Mouse (Mus musculus) G1E (cell line): ENCODE data around the gene Ipcef1.

Source experiments
- CTCF ChIP-seq: IDR thresholded peaks from 2 replicates; pipeline ENCODE4 v1.5.1; 2012; ENCODE audit warnings: low read depth, low read length, inconsistent platforms, mixed read lengths
- GATA1 ChIP-seq: IDR thresholded peaks from 2 replicates; pipeline ENCODE4 v1.6.1; 2012; ENCODE audit warnings: borderline replicate concordance, low read length, inconsistent platforms, mixed read lengths
- GATA2 ChIP-seq: IDR thresholded peaks from 2 replicates; pipeline ENCODE4 v1.6.1; 2012; ENCODE audit warnings: low read depth, low read length, inconsistent platforms, borderline replicate concordance
- POLR2AphosphoS5 ChIP-seq: IDR thresholded peaks from 2 replicates; pipeline ENCODE4 v1.6.1; 2012; ENCODE audit warnings: low read depth, low read length, inconsistent platforms; ENCODE audit not compliant: insufficient replicate concordance
- TAL1 ChIP-seq: conservative IDR thresholded peaks from 2 replicates; pipeline ENCODE4 v1.6.1; 2012; ENCODE audit warnings: low read depth, low read length, inconsistent platforms, mixed read lengths

GRCm38 (mm10) chr10:7004980-7005538 lies 47.2 kb downstream of the Ipcef1 start:
- TF ChIP-seq GATA1, result no peak
- TF ChIP-seq CTCF, result no peak
- TF ChIP-seq TAL1, result no peak
- TF ChIP-seq POLR2AphosphoS5, result no peak
- no peak for TF ChIP-seq GATA2
